Mouse (Mus musculus): ENCODE measurements at regions not wholly inside any gene's neighbourhood (a gene's known extent, or its start where the extent isn't known, plus 50 kb on each side); places are given as distances from the start of the nearest gene placed in this dataset.
A peak's percentile ranks its signal among the peaks of the same experiment; 100 is the strongest.

- Histone ChIP-seq H3K27me3 (ENCODE audit: control insufficient read depth, insufficient read depth, insufficient read length) (no peaks in the 10 kb centered on the region), H3K4me2 (ENCODE audit: low read depth) (no peak overlapping the region), H3K36me3 (ENCODE audit: control insufficient read depth, insufficient read depth) (no peaks in the 10 kb centered on the region), H3K4me3 (no peak overlapping the region), H3K79me2 (ENCODE audit: control insufficient read depth, insufficient read depth) (no peaks in the 10 kb centered on the region), H3ac (ENCODE audit: control insufficient read depth, insufficient read length) (no peak overlapping the region)
- TF ChIP-seq POLR2A (IDR thresholded peaks at IDR 0.05; ENCODE audit: insufficient read length, low read depth): no peak
- no peak for TF ChIP-seq MAX (IDR thresholded peaks at IDR 0.05; ENCODE audit: low read depth)
- TF ChIP-seq MYOG (IDR thresholded peaks at IDR 0.05; ENCODE audit: control insufficient read depth in 1 of 3, insufficient read depth in 1 of 3, insufficient read length in 2 of 3, low read depth in 2 of 3): no peak
- no peak for TF ChIP-seq SRF (IDR thresholded peaks at IDR 0.05; ENCODE audit: control insufficient read depth, insufficient read length, low read depth)
- no peak for TF ChIP-seq MYOD1 (IDR thresholded peaks at IDR 0.05; ENCODE audit: control insufficient read depth in 1 of 3, insufficient read length in 2 of 3, low read depth in 2 of 3)
- TF ChIP-seq REST (IDR thresholded peaks at IDR 0.05; ENCODE audit: insufficient read depth, insufficient read length): no peak
- TF ChIP-seq USF1 (IDR thresholded peaks at IDR 0.05; ENCODE audit: low read depth): no peak
- TF ChIP-seq E2F4 (IDR thresholded peaks at IDR 0.05; ENCODE audit: insufficient read depth): no peak
Observed at GRCm38 (mm10) chr12:107690061-107690460, 201.6 kb downstream of the 3110018I06Rik start.

DNA sequence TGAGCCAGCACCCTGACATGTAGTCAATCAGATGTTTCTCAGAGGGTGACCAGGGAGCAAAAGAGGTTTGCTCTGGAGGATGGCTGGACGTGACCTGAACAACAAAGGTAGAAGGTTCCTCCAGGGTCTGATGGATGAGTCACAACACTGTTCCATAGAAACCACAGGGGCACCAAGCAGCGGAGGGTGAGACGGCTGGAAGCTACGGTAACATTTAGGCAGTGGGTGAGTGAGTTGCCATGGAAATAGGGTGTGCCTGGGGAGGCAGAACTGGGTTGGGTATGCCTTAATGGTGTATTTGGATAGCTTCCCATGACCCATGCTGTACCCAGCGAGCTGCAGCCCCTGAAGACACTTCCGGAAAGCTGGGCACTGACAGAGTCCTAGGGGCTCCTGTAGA lies 205.3 kb downstream of the 3110018I06Rik start:
- H3K36me3 ChIP-seq (ENCODE audit: control insufficient read depth, insufficient read depth): no peaks in the 10 kb centered on the region
- no peaks in the 10 kb centered on the region for H3K27me3 ChIP-seq (ENCODE audit: control insufficient read depth, insufficient read depth, insufficient read length)
- no peaks in the 10 kb centered on the region for H3K79me2 ChIP-seq (ENCODE audit: control insufficient read depth, insufficient read depth)
- TF ChIP-seq CEBPB (IDR thresholded peaks at IDR 0.05; ENCODE audit: insufficient read depth, poor library complexity, severe bottlenecking) (no peak), MYOD1 (IDR thresholded peaks at IDR 0.05; ENCODE audit: control insufficient read depth in 1 of 3, insufficient read length in 2 of 3, low read depth in 2 of 3) (no peak), USF1 (IDR thresholded peaks at IDR 0.05; ENCODE audit: low read depth) (no peak), POLR2AphosphoS2 (IDR thresholded peaks at IDR 0.05; ENCODE audit: insufficient read length, low read depth) (peak; percentile 33)
- H3K4me2 ChIP-seq (ENCODE audit: low read depth): no peak overlapping the region
- H3ac ChIP-seq (ENCODE audit: control insufficient read depth, insufficient read length): no peak overlapping the region
- no peak overlapping the region for H3K4me3 ChIP-seq

GRCm38 (mm10) chr12:107695014-107695413 lies 206.6 kb downstream of the 3110018I06Rik start:
- Histone ChIP-seq H3ac (ENCODE audit: control insufficient read depth, insufficient read length) (no peak overlapping the region), H3K27me3 (ENCODE audit: control insufficient read depth, insufficient read depth, insufficient read length) (no peaks in the 10 kb centered on the region), H3K79me2 (ENCODE audit: control insufficient read depth, insufficient read depth) (no peaks in the 10 kb centered on the region), H3K36me3 (ENCODE audit: control insufficient read depth, insufficient read depth) (no peaks in the 10 kb centered on the region), H3K4me3 (no peak overlapping the region), H3K4me2 (ENCODE audit: low read depth) (no peak overlapping the region)
- TF ChIP-seq TCF12 (IDR thresholded peaks at IDR 0.05; ENCODE audit: insufficient read depth, poor library complexity, severe bottlenecking) (no peak), MAX (IDR thresholded peaks at IDR 0.05; ENCODE audit: low read depth) (no peak), POLR2AphosphoS2 (IDR thresholded peaks at IDR 0.05; ENCODE audit: insufficient read length, low read depth) (no peak), SRF (IDR thresholded peaks at IDR 0.05; ENCODE audit: control insufficient read depth, insufficient read length, low read depth) (no peak), POLR2A (IDR thresholded peaks at IDR 0.05; ENCODE audit: insufficient read length, low read depth) (no peak), MYOD1 (IDR thresholded peaks at IDR 0.05; ENCODE audit: control insufficient read depth in 1 of 3, insufficient read length in 2 of 3, low read depth in 2 of 3) (no peak), MYOG (IDR thresholded peaks at IDR 0.05; ENCODE audit: control insufficient read depth in 1 of 3, insufficient read depth in 1 of 3, insufficient read length in 2 of 3, low read depth in 2 of 3) (no peak), USF1 (IDR thresholded peaks at IDR 0.05; ENCODE audit: low read depth) (no peak), E2F4 (IDR thresholded peaks at IDR 0.05; ENCODE audit: insufficient read depth) (no peak), REST (IDR thresholded peaks at IDR 0.05; ENCODE audit: insufficient read depth, insufficient read length) (no peak), TCF3 (IDR thresholded peaks at IDR 0.05; ENCODE audit: insufficient read length, low read depth) (no peak), CEBPB (IDR thresholded peaks at IDR 0.05; ENCODE audit: insufficient read depth, poor library complexity, severe bottlenecking) (no peak)

GRCm38 (mm10) chr12:107695438-107696267 lies 207.2 kb downstream of the 3110018I06Rik start:
- H3ac ChIP-seq (ENCODE audit: control insufficient read depth, insufficient read length): no peak overlapping the region
- H3K79me2 ChIP-seq (ENCODE audit: control insufficient read depth, insufficient read depth): no peaks in the 10 kb centered on the region
- H3K27me3 ChIP-seq (ENCODE audit: control insufficient read depth, insufficient read depth, insufficient read length): no peaks in the 10 kb centered on the region
- H3K4me3 ChIP-seq: no peak overlapping the region
- no peak overlapping the region for H3K4me2 ChIP-seq (ENCODE audit: low read depth)
- H3K36me3 ChIP-seq (ENCODE audit: control insufficient read depth, insufficient read depth): no peaks in the 10 kb centered on the region
- TF ChIP-seq CEBPB (IDR thresholded peaks at IDR 0.05; ENCODE audit: insufficient read depth, poor library complexity, severe bottlenecking): no peak
- no peak for TF ChIP-seq USF1 (IDR thresholded peaks at IDR 0.05; ENCODE audit: low read depth)
- TF ChIP-seq TCF12 (IDR thresholded peaks at IDR 0.05; ENCODE audit: insufficient read depth, poor library complexity, severe bottlenecking): no peak
- TF ChIP-seq MAX (IDR thresholded peaks at IDR 0.05; ENCODE audit: low read depth): no peak
- TF ChIP-seq MYOD1 (IDR thresholded peaks at IDR 0.05; ENCODE audit: control insufficient read depth in 1 of 3, insufficient read length in 2 of 3, low read depth in 2 of 3): no peak
- no peak for TF ChIP-seq POLR2AphosphoS2 (IDR thresholded peaks at IDR 0.05; ENCODE audit: insufficient read length, low read depth)
- TF ChIP-seq POLR2A (IDR thresholded peaks at IDR 0.05; ENCODE audit: insufficient read length, low read depth): no peak
- TF ChIP-seq REST (IDR thresholded peaks at IDR 0.05; ENCODE audit: insufficient read depth, insufficient read length): no peak
- TF ChIP-seq SRF (IDR thresholded peaks at IDR 0.05; ENCODE audit: control insufficient read depth, insufficient read length, low read depth): no peak

GRCm38 (mm10) chr12:107700317-107700716 lies 211.9 kb downstream of the 3110018I06Rik start:
- Histone ChIP-seq H3K27me3 (ENCODE audit: control insufficient read depth, insufficient read depth, insufficient read length) (no peaks in the 10 kb centered on the region), H3K4me3 (no peak overlapping the region), H3K36me3 (ENCODE audit: control insufficient read depth, insufficient read depth) (no peaks in the 10 kb centered on the region), H3K79me2 (ENCODE audit: control insufficient read depth, insufficient read depth) (no peaks in the 10 kb centered on the region), H3K4me2 (ENCODE audit: low read depth) (no peak overlapping the region), H3ac (ENCODE audit: control insufficient read depth, insufficient read length) (no peak overlapping the region)
- TF ChIP-seq MYOD1 (IDR thresholded peaks at IDR 0.05; ENCODE audit: control insufficient read depth in 1 of 3, insufficient read length in 2 of 3, low read depth in 2 of 3) (no peak), REST (IDR thresholded peaks at IDR 0.05; ENCODE audit: insufficient read depth, insufficient read length) (no peak), CEBPB (IDR thresholded peaks at IDR 0.05; ENCODE audit: insufficient read depth, poor library complexity, severe bottlenecking) (no peak), POLR2A (IDR thresholded peaks at IDR 0.05; ENCODE audit: insufficient read length, low read depth) (no peak), SRF (IDR thresholded peaks at IDR 0.05; ENCODE audit: control insufficient read depth, insufficient read length, low read depth) (no peak), MYOG (IDR thresholded peaks at IDR 0.05; ENCODE audit: control insufficient read depth in 1 of 3, insufficient read depth in 1 of 3, insufficient read length in 2 of 3, low read depth in 2 of 3) (no peak), E2F4 (IDR thresholded peaks at IDR 0.05; ENCODE audit: insufficient read depth) (no peak), MAX (IDR thresholded peaks at IDR 0.05; ENCODE audit: low read depth) (no peak), TCF12 (IDR thresholded peaks at IDR 0.05; ENCODE audit: insufficient read depth, poor library complexity, severe bottlenecking) (no peak), POLR2AphosphoS2 (IDR thresholded peaks at IDR 0.05; ENCODE audit: insufficient read length, low read depth) (no peak), TCF3 (IDR thresholded peaks at IDR 0.05; ENCODE audit: insufficient read length, low read depth) (no peak), USF1 (IDR thresholded peaks at IDR 0.05; ENCODE audit: low read depth) (no peak)
